Mouse (Mus musculus) heart, embryonic 14.5 days (tissue): ENCODE results near the gene Magi3. TPM values are rescaled to one million over a fixed set of nuclear protein-coding genes. Genes with fewer than 3 reads are reported as not detected.

Experiments
- ATAC-seq: fragments of 200-750 bp; cut with Nextera tagmentation; 2 replicates; pipeline ENCODE4 v1.8.0; 2017; ENCODE audit warnings: low read depth, moderate TSS enrichment; ENCODE audit not compliant: insufficient number of reproducible peaks, insufficient read depth, low FRiP score
- H3K27ac ChIP-seq, 2 experiments: fragments of 200-500 bp in 1 of 2; fragments of 300-500 bp in 1 of 2; sonication (generic) in 1 of 2; replicated peaks in 1 of 2; 2 replicates each; pipeline ENCODE4 v1.5.1; 2012 to 2014; ENCODE audit warnings: low read depth in 2 of 2, low read length in 2 of 2, control low read depth in 1 of 2, mild to moderate bottlenecking in 1 of 2, mixed read lengths in 1 of 2; ENCODE audit not compliant: control insufficient read depth in 1 of 2, insufficient read depth in 1 of 2
- H3K27me3 ChIP-seq: fragments of 300-500 bp; sonication (generic); 2 replicates; pipeline ENCODE4 v1.6.1; 2014; ENCODE audit warnings: mild to moderate bottlenecking, low read length, control low read depth; ENCODE audit not compliant: control insufficient read depth, insufficient read depth
- H3K36me3 ChIP-seq: fragments of 300-500 bp; sonication (generic); 2 replicates; pipeline ENCODE4 v1.6.1; 2014; ENCODE audit warnings: mild to moderate bottlenecking, control low read depth, low read length, mixed read lengths; ENCODE audit not compliant: control insufficient read depth, insufficient read depth
- H3K4me1 ChIP-seq, 2 experiments: fragments of 200-500 bp in 1 of 2; fragments of 300-500 bp in 1 of 2; sonication (generic) in 1 of 2; 2 replicates each; pipeline ENCODE4 v1.6.1; 2012 to 2014; ENCODE audit warnings: low read length in 2 of 2, control low read depth in 1 of 2, mixed read lengths in 1 of 2; ENCODE audit not compliant: control insufficient read depth in 2 of 2, insufficient read depth in 2 of 2
- H3K4me2 ChIP-seq: fragments of 300-500 bp; sonication (generic); 2 replicates; pipeline ENCODE4 v1.6.1; 2014; ENCODE audit warnings: mild to moderate bottlenecking, low read length
- H3K4me3 ChIP-seq, 2 experiments: fragments of 200-500 bp in 1 of 2; fragments of 300-500 bp in 1 of 2; sonication (generic) in 1 of 2; 2 replicates each; pipeline ENCODE4 v1.5.1; 2012 to 2014; ENCODE audit warnings: low read length in 2 of 2, mild to moderate bottlenecking in 2 of 2, control low read depth in 1 of 2, low read depth in 1 of 2, moderate library complexity in 1 of 2; ENCODE audit not compliant: control insufficient read depth in 1 of 2, insufficient read depth in 1 of 2
- H3K9ac ChIP-seq: fragments of 300-500 bp; sonication (generic); 2 replicates; pipeline ENCODE4 v1.6.1; 2014; ENCODE audit warnings: mild to moderate bottlenecking, low read length
- H3K9me3 ChIP-seq: fragments of 300-500 bp; sonication (generic); 2 replicates; pipeline ENCODE4 v1.6.1; 2016; ENCODE audit warnings: low read length, control low read depth; ENCODE audit not compliant: control insufficient read depth
- WGBS: fragments of 180-500 bp; shearing (Covaris S2); extraction: QIAGEN DNeasy Blood & Tissue Kit; methylation state at CpG from one replicate; pipeline ENCODE4 v1.1.7; 2014; 5-methylcytosine and 5-hydroxymethylcytosine counted together
- polyA plus RNA-seq: library from polyadenylated mRNA; unstranded; fragments of >200 nt; fragmentation: Nextera tagmentation; extraction: Ambion mirVana; gene quantifications from 2 replicates; pipeline ENCODE4 v1.2.1, GENCODE M21; 2014

Magi3 gene
- polyA plus RNA-seq, 1 experiment from 2014 or later, result 13.1 TPM

DNA sequence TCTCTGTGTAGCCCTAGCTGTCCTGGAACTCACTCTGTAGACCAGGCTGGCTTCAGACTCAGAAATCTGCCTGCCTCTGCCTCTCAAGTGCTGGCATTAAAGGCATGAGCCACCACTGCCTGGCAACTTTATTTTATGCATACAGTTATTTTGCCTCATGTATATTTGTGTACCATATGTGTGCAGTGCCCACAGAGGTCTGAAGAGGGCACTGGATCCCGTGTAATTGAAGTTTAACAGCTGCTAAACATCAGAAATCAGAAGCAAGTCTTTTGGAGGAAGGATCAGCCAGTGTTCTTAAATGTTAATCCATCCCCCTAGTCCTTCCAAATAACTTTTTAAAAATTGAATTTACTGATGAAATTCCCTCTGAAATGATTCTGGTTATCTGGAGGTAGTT lies 125.5 kb downstream of the Magi3 start:
- 86% methylated on average over 1 of the region's 1 CpGs for WGBS
- Histone ChIP-seq H3K27me3 (no peaks in the 10 kb centered on the region), H3K9ac (no peak overlapping the region), H3K4me2 (no peak overlapping the region), H3K36me3 (peaks cover 12% of the 10 kb centered on the region), H3K4me3 (no peak overlapping the region), H3K27ac (no peak overlapping the region), H3K4me1 (peaks cover 2 to 4% of the 10 kb centered on the region in 2 experiments; a peak in 2 of 4 replicates), H3K9me3 (no peaks in the 10 kb centered on the region)
- ATAC-seq, result no peak

DNA sequence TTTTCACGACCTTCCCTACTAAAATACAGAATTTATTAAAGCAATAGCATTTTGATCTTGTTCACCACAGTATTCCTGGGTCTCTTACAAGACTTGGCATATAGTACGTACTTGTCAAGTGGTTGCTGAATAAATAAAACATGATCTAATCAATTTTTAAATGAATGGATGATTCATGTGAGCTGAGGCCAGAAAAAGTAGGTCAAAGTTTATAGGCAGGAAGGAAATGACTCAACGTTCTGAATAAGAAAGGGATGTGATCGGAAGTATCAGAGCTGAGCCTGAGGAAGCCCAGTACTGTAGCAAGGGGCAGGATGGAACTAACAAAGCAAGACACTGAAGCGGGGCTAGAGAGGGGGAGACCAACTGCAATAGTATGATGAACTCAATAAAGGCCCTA lies 127.4 kb downstream of the Magi3 start:
- Histone ChIP-seq H3K27me3 (no peaks in the 10 kb centered on the region), H3K9ac (no peak overlapping the region), H3K36me3 (peaks cover 12% of the 10 kb centered on the region), H3K4me3 (no peak overlapping the region), H3K27ac (no peak overlapping the region), H3K9me3 (no peaks in the 10 kb centered on the region), H3K4me1 (peaks cover 2 to 4% of the 10 kb centered on the region in 2 experiments; a peak in 2 of 4 replicates), H3K4me2 (no peak overlapping the region)
- no peak for ATAC-seq
- WGBS, result 58% methylated on average over 5 of the region's 5 CpGs

DNA sequence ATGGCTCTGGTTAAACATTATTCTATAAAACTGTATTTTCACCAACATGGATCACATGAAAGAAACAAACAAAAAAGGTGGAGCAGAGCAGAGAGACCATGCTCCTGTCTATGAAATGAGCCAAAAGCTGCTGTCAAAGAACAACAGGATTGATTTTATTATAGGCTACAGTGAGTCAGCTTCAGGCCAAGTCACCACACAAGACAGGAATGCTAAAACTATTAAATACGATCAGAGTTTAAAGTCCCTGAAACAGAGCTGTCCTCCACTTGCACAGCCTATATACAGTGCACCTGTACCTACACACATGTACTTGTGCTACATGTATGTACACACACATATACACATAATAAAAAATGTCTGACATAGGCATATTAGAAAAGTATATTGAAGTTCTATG lies 138.1 kb downstream of the Magi3 start:
- H3K36me3 ChIP-seq, result peaks cover 38% of the 10 kb centered on the region
- H3K27ac ChIP-seq, result no peak overlapping the region
- ATAC-seq, result no peak
- no peak overlapping the region for H3K4me3 ChIP-seq
- no peak overlapping the region for H3K9ac ChIP-seq
- H3K4me1 ChIP-seq, result no peaks in the 10 kb centered on the region
- no peaks in the 10 kb centered on the region for H3K27me3 ChIP-seq
- no peaks in the 10 kb centered on the region for H3K9me3 ChIP-seq
- H3K4me2 ChIP-seq, result no peak overlapping the region
- 78% methylated on average over 1 of the region's 1 CpGs for WGBS

DNA sequence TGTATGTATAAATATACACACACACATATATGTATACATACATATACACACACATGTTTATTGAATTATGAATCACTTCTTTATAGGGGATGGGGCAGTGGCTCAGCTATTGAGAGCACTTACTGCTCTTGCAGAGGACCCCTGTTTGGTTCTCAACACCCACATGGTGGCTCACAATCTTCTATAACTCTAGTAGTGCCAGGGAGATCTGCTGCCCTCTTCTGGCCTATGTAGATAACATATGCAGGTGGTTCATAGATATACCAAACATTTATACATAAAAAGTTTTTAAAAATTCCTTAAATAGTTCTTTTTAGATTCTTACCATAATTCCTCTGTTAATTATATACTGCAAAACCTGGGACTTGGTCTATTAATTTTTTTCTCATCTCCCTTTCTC lies 141.4 kb downstream of the Magi3 start:
- Histone ChIP-seq H3K27me3 (no peaks in the 10 kb centered on the region), H3K4me2 (no peak overlapping the region), H3K9me3 (no peaks in the 10 kb centered on the region), H3K27ac (no peak overlapping the region), H3K4me1 (no peaks in the 10 kb centered on the region), H3K36me3 (peaks cover 27% of the 10 kb centered on the region), H3K9ac (no peak overlapping the region), H3K4me3 (no peak overlapping the region)
- no peak for ATAC-seq

DNA sequence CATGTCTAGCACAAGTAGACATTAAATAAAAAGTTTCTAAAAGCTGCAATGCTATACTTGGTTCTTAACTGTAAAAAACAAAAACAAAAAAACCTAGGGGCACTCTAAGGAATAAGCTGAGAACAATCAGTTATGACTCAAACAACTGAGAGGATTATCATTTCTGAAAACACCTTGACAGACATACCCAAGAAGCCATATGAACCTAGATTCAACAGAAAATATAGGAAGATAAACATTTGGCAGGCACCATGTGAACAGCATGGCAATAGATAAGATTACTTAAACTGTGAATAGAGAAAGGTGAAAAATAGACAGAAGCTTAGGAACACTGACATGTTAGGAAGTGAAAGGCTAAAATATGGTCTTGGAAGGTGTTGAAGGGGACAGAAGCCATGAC lies 150.8 kb downstream of the Magi3 start:
- no peak for ATAC-seq
- Histone ChIP-seq H3K9me3 (no peaks in the 10 kb centered on the region), H3K4me3 (no peak overlapping the region), H3K4me2 (no peak overlapping the region), H3K4me1 (no peaks in the 10 kb centered on the region), H3K27me3 (no peaks in the 10 kb centered on the region), H3K9ac (no peak overlapping the region), H3K27ac (no peak overlapping the region), H3K36me3 (peaks cover 27% of the 10 kb centered on the region; the same call in 1 of the 2 replicates)

DNA sequence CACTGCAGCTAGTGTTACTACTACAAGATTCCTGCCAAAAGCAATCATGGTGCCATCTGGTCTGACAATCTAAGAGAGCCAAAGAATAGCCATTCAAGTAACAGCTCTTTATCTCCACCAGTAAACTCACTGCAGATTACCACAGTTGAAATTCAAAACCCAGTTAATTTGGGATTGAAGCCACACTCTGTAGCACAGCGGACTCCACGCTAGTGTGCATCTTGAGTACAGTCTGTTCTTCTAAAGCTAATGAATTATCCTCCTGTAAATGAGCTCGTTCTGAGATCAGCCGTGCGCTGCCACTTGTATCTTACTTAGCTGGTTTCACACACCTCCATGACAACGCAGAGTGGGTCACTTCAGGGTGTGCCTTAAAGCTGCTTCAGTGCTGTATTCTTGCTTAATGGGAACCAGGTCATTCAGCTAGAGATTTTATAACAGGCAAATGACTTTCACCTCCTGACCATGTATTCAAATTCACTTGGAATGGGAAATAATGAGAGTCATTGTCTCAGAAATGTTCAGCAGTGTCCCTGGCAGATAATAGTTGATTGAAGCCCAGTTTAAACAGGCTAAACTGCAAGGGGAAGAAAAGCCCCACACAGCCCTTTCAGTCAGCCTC lies 161.1 kb downstream of the Magi3 start:
- ATAC-seq, result no peak
- no peaks in the 10 kb centered on the region for H3K27me3 ChIP-seq
- peaks cover 0 to 4% of the 10 kb centered on the region in 2 experiments; a peak in 2 of 4 replicates for H3K4me1 ChIP-seq
- 0 out of 4 replicates have a peak overlapping the region, but pooled peaks of 1 of the 2 experiments have one; percentile 1 for H3K27ac ChIP-seq
- H3K9me3 ChIP-seq, result no peaks in the 10 kb centered on the region
- H3K36me3 ChIP-seq, result peaks cover 41% of the 10 kb centered on the region
- H3K9ac ChIP-seq, result no peak overlapping the region
- WGBS, result 63% methylated on average over 6 of the region's 6 CpGs
- no peak overlapping the region for H3K4me3 ChIP-seq
- H3K4me2 ChIP-seq, result no peak overlapping the region

DNA sequence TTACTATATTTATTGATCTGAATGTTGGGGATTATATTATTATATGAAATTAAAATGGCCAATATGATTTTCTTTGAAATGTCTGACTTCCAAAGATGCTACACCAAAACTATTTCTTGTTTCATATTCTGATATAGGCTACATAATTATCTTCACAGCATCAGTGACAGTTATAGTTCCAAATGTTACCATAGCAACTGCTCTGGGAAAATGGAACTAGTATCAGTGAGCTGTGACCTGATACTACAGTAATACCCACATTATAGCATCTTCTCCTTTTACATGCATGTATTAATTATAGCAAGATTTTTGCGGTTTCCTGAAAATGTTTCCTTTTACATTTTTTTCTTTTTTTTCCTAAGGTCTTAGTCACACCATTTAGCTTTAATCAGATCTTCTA lies 187.4 kb downstream of the Magi3 start:
- Histone ChIP-seq H3K9me3 (no peaks in the 10 kb centered on the region), H3K36me3 (peaks cover 56% of the 10 kb centered on the region), H3K4me2 (no peak overlapping the region), H3K27ac (no peak overlapping the region), H3K9ac (no peak overlapping the region), H3K4me3 (no peak overlapping the region), H3K27me3 (no peaks in the 10 kb centered on the region), H3K4me1 (no peaks in the 10 kb centered on the region)
- 98% methylated on average over 1 of the region's 1 CpGs for WGBS
- ATAC-seq, result no peak

DNA sequence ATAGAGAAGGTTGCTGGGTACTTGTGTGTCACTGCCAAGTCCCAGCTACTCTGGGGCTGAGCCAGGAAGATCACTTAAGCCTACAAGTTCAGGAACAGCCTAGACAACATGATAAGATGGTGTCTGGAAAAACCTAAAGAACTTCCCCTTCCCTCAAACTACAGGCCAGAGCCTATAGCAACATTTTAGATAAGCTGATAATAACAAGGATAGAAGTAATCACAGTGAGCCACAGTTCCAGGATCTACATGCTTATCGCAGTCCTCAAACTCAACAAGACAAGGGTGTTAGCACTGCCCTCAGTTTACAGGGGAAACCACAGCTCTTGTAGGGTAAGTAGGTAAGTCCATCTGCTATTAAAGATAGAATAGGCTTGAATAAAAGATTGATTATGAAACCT lies 188.1 kb downstream of the Magi3 start:
- H3K36me3 ChIP-seq, result peaks cover 56% of the 10 kb centered on the region
- no peak overlapping the region for H3K27ac ChIP-seq
- no peaks in the 10 kb centered on the region for H3K9me3 ChIP-seq
- WGBS, result 66% methylated on average over 1 of the region's 1 CpGs
- H3K4me3 ChIP-seq, result no peak overlapping the region
- ATAC-seq, result no peak
- H3K27me3 ChIP-seq, result no peaks in the 10 kb centered on the region
- no peaks in the 10 kb centered on the region for H3K4me1 ChIP-seq
- no peak overlapping the region for H3K4me2 ChIP-seq
- H3K9ac ChIP-seq, result no peak overlapping the region
